Mouse (Mus musculus) liver, postnatal 0 days (tissue): ENCODE data around the gene Catsperg1. TPM values are rescaled to one million over a fixed set of nuclear protein-coding genes. Genes with fewer than 3 reads are reported as not detected.
A peak's percentile ranks its signal among the peaks of the same experiment; 100 is the strongest.
"Not testable (repeated sequence)": the region's sequence is repeated elsewhere in the genome, so short reads cannot be mapped to it uniquely, and the experiment has no call there.

Source experiments
- ATAC-seq: fragments of 200-750 bp; cut with Nextera tagmentation; 2 replicates; pipeline ENCODE4 v1.8.0; 2017; ENCODE audit warnings: mild to moderate bottlenecking, moderate library complexity
- DNase-seq: peaks from one replicate; pipeline ENCODE4 v3.0.0-alpha.2; 2016
- H3K27ac ChIP-seq: fragments of 300-500 bp; sonication (generic); 2 replicates; pipeline ENCODE4 v1.5.1; 2014; ENCODE audit warnings: antibody characterized with exemption, moderate library complexity, mild to moderate bottlenecking, low read depth
- H3K27me3 ChIP-seq: fragments of 300-500 bp; sonication (generic); 2 replicates; pipeline ENCODE4 v1.6.1; 2014; ENCODE audit warnings: low read length, control low read depth, mixed read lengths; ENCODE audit not compliant: insufficient read depth
- H3K36me3 ChIP-seq: fragments of 300-500 bp; sonication (generic); replicated peaks from 2 replicates; pipeline ENCODE4 v1.6.1; 2014; ENCODE audit warnings: mild to moderate bottlenecking, control low read depth, low read length, moderate library complexity, mixed read lengths; ENCODE audit not compliant: insufficient read depth
- H3K4me1 ChIP-seq: fragments of 300-500 bp; sonication (generic); 2 replicates; pipeline ENCODE4 v1.6.1; 2014; ENCODE audit warnings: antibody characterized with exemption, mild to moderate bottlenecking, control low read depth; ENCODE audit not compliant: insufficient read depth
- H3K4me2 ChIP-seq: fragments of 300-500 bp; sonication (generic); 2 replicates; pipeline ENCODE4 v1.6.1; 2014; ENCODE audit warnings: low read depth, mild to moderate bottlenecking, low read length, moderate library complexity, mixed read lengths
- H3K4me3 ChIP-seq: fragments of 300-500 bp; sonication (generic); 2 replicates; pipeline ENCODE4 v1.5.1; 2014; ENCODE audit warnings: low read depth, low read length
- H3K9ac ChIP-seq: fragments of 300-500 bp; sonication (generic); replicated peaks from 2 replicates; pipeline ENCODE4 v1.6.1; 2014; ENCODE audit warnings: mild to moderate bottlenecking, moderate library complexity
- H3K9me3 ChIP-seq: fragments of 300-500 bp; sonication (generic); 2 replicates; pipeline ENCODE4 v1.6.1; 2016; ENCODE audit warnings: mild to moderate bottlenecking, control low read depth, low read length, mixed read lengths
- CTCF ChIP-seq: sonication (generic); IDR thresholded peaks from 2 replicates; pipeline ENCODE4 v1.5.1; 2016; ENCODE audit warnings: antibody characterized with exemption, low read depth
- EP300 ChIP-seq: IDR thresholded peaks from 2 replicates; pipeline ENCODE4 v1.6.1; 2016; ENCODE audit warnings: antibody characterized with exemption, low read depth, mild to moderate bottlenecking
- WGBS: fragments of 180-500 bp; shearing (Covaris S2); extraction: QIAGEN DNeasy Blood & Tissue Kit; methylation state at CpG from one replicate; pipeline ENCODE4 v1.1.7; 2014; ENCODE audit not compliant: insufficient replicate concordance; 5-methylcytosine and 5-hydroxymethylcytosine counted together
- polyA plus RNA-seq: library from polyadenylated mRNA; unstranded; fragments of >200 nt; fragmentation: Nextera tagmentation; extraction: Ambion mirVana; gene quantifications from 2 replicates; pipeline ENCODE4 v1.2.1, GENCODE M21; 2015

Gene Catsperg1
- polyA plus RNA-seq, 1 experiment from 2014 or later, result 0.09 TPM

DNA sequence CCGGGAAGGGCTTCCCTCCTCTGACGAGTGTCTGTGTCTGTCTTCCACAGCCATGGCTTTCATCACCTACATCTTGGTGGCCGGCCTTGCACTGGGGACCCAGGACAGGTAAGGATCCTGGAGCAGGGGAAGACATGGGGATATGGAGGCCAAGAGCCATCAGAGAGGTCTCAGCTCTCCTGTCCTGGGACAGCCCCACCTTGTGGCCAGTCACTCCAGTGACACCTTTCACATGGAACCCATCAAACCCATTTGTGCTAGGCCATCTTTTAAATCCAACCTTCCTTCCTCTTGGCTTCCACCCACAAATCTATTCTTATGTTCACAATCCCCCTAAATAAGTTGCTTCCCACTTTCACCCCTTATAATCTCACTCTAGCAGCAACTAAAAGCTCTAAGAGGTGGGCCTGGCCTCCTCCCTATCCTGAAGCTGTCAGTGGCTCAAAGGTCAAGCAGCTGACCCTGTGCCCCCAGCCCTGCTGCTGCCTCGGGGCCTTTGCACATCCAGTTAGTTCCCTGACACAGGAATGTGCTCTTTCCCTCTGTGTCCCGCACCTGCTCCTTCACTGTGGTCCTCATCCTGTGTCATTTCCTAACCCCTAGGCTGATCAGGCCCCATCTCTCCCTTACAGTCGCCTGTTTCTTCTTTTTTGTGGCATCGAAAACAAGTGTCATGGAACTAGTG, 31.0 kb upstream of the Catsperg1 start:
- Histone ChIP-seq H3K9ac (no peak overlapping the region), H3K9me3 (no peaks in the 10 kb centered on the region), H3K4me2 (no peak overlapping the region), H3K4me1 (peaks cover 12% of the 10 kb centered on the region), H3K36me3 (peaks cover 3% of the 10 kb centered on the region; the same call in 1 of the 2 replicates), H3K27me3 (no peaks in the 10 kb centered on the region), H3K27ac (no peak overlapping the region), H3K4me3 (no peak overlapping the region)
- ATAC-seq (no peak), DNase-seq (peak; percentile 51)
- TF ChIP-seq CTCF (peak; percentile 73), EP300 (no peak)
- WGBS, result 72% methylated on average over 7 of the region's 7 CpGs

DNA sequence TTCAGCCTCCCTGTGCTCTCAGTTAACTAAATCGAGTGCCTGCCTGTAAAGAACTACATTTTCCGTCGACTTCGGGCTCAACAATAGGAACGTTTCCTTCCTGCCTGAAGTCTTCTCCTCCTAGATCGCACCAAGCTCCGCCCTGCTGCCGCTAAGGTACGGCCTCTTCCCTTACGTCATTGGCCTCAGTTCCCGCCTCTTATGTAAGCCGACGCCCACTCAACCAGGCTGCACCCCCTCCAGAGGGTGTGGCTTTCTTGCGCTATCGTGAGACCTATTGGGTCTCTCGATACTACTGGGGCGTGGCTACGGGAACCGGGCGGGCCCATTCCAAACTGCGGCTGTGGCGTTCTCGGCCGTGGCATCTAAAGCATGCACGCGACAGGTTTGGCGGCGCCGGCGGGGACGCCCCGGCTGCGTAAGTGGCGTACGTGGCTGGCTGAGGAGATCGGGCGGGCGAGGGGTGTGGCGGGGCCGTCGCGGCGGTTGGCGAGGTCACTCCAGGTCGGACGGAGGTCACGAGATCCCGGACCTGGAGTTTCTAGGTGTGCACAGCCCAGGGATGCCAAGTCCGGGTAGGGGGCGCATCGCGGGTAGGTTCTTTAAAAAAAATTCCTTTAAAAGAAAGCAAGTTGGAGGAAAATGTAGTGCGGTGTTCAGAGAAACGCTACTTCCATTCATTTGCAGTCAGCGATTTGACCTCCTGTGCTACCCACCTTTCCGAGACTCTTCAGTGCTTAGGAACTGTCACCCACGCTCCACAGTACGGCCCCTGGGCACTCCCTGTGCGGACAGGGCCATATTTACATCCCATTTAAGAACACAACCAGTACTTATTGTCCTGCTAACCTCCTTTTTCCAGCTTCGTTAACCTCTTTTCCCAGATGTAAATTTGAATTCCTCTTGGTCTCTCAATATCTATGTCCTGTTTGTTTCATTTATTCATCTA, 24.5 kb upstream of the Catsperg1 start, which contains the start of gene Yif1b:
Gene Yif1b (plus strand): TSS at position 311 of the 949 bp plus-strand sequence.
- H3K4me3 ChIP-seq, result peak within 1 kb of the TSS; percentile 64
- H3K9ac ChIP-seq, result peak within 1 kb of the TSS; percentile 76
- no peaks in the 10 kb centered on the region for H3K36me3 ChIP-seq
- H3K4me1 ChIP-seq, result peaks cover 16% of the 10 kb centered on the region
- peak within 1 kb of the TSS; percentile 83 for H3K4me2 ChIP-seq
- ATAC-seq, result peak; percentile 98
- no peaks in the 10 kb centered on the region for H3K9me3 ChIP-seq
- peak within 1 kb of the TSS; percentile 70 for H3K27ac ChIP-seq
- TF ChIP-seq CTCF (peak; percentile 17; the same call in 1 of the 2 replicates), EP300 (peak; percentile 74)
- peak; percentile 99 for DNase-seq
- WGBS, result under 1% methylated on average over 60 of the region's 60 CpGs
- no peaks in the 10 kb centered on the region for H3K27me3 ChIP-seq

DNA sequence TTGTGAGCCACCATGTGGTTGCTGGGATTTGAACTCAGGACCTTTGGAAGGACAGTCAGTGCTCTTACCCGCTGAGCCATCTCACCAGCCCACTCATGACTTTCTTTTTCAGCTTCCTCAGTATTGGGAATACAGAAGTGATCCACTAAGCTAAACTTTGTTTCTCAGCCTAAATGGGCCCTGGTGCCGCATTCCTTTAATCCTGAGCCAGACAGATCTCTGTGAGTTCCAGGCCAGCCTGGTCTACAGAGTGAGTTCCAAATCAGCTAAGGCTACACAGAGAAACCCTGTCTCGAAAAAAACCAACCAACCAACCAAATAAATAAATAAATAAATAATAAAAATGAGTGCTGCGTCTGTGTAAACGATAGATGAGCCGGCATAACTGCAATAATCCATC, 23.8 kb upstream of the Catsperg1 start:
- not testable (repeated sequence) for DNase-seq, H3K27me3 ChIP-seq, H3K9me3 ChIP-seq, H3K36me3 ChIP-seq, ATAC-seq
- Histone ChIP-seq H3K4me3 (peak overlapping the region; percentile 64), H3K27ac (peak overlapping the region; percentile 70), H3K4me2 (peak overlapping the region; percentile 83), H3K4me1 (peaks cover 16% of the 10 kb centered on the region), H3K9ac (0 out of 2 replicates have a peak overlapping the region, but pooled peaks have one; percentile 31)
- WGBS, result 24% methylated on average over 6 of the region's 6 CpGs

DNA sequence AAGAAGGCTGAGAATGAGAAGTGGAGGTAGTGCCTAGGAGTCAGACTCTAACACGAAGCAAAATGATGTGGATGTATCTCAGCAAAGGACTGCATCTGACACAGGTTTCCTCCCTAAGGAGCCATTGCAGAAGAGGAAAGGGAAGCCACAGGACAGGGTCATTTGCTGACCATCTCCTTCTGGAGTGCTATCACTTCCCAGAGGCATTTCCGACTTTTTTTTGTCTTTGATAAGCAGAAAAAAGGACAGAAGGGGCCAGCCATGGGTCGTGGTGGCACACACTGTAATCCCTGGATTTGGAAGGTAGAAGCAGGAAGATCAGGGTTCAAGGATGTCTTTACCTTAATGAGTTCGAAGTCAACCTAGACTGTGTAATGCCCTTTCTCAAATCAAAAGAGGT, 22.8 kb upstream of the Catsperg1 start:
- H3K4me2 ChIP-seq, result no peak overlapping the region
- H3K4me3 ChIP-seq, result no peak overlapping the region
- H3K36me3 ChIP-seq, result no peaks in the 10 kb centered on the region
- peaks cover 8% of the 10 kb centered on the region for H3K27me3 ChIP-seq
- no peak overlapping the region for H3K9ac ChIP-seq
- 67% methylated on average over 4 of the region's 4 CpGs for WGBS
- no peaks in the 10 kb centered on the region for H3K9me3 ChIP-seq
- peaks cover 17% of the 10 kb centered on the region for H3K4me1 ChIP-seq
- ATAC-seq (no peak), DNase-seq (no peak)
- peak overlapping the region; percentile 39; the same call in 1 of the 2 replicates for H3K27ac ChIP-seq
- no peak for TF ChIP-seq CTCF
- TF ChIP-seq EP300, result peak; percentile 27; the same call in 1 of the 2 replicates

DNA sequence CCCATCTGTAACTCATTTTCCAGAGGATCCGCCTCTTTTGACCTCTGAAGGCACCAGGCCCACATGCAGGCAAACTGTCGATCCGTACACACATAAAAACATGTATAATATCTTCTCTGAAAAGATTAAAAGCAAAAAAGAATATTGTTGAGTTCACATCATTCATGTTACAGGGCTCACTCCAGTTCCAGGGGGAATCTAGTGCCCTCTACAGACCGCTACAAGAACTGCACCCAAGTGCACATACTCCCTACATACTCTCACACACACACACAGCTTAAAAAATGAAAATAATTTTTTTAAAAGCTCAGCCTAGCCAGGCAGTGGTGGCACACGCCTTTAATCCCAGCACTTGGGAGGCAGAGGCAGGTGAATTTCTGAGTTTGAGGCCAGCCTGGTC, 20.8 kb upstream of the Catsperg1 start:
- TF ChIP-seq CTCF (peak; percentile 57), EP300 (no peak)
- no peak overlapping the region for H3K9ac ChIP-seq
- H3K4me1 ChIP-seq, result peaks cover 15% of the 10 kb centered on the region
- no peak for ATAC-seq
- peaks cover 18% of the 10 kb centered on the region for H3K27me3 ChIP-seq
- no peak overlapping the region for H3K4me3 ChIP-seq
- 80% methylated on average over 5 of the region's 5 CpGs for WGBS
- H3K36me3 ChIP-seq, result no peaks in the 10 kb centered on the region
- no peak overlapping the region for H3K4me2 ChIP-seq
- no peaks in the 10 kb centered on the region for H3K9me3 ChIP-seq
- H3K27ac ChIP-seq, result no peak overlapping the region
- no peak for DNase-seq

DNA sequence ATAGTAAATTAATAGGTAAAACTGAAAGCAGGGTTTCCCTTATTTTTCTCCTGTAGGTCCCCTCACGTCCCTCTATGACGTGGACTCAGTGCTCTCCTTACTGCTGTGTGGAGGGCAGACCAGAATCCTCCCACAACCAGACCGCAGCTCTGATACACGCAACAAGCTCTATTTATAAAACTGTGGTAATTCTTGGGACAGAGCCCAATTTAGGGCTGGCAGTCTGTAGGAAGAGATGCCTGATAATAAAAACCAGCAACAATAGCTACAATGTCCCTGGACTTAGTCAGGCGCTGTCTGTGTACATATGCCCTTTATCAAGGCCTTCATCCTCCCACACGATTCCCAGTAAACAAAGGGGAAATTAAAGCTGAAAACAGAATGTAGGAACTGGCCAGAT, 19.9 kb upstream of the Catsperg1 start:
- Histone ChIP-seq H3K4me1 (peaks cover 6% of the 10 kb centered on the region), H3K9ac (no peak overlapping the region), H3K4me3 (no peak overlapping the region), H3K9me3 (no peaks in the 10 kb centered on the region), H3K4me2 (no peak overlapping the region), H3K27me3 (peaks cover 18% of the 10 kb centered on the region), H3K36me3 (no peaks in the 10 kb centered on the region), H3K27ac (no peak overlapping the region)
- TF ChIP-seq EP300, result no peak; the same call in 1 of the 2 replicates
- no peak for TF ChIP-seq CTCF
- ATAC-seq (no peak), DNase-seq (no peak)
- WGBS, result 42% methylated on average over 6 of the region's 6 CpGs
